Mouse (Mus musculus) frontal cortex, postnatal 10 days (tissue): Measurements from ENCODE around the gene Chrm3.
"Not testable (repeated sequence)": the region's sequence is repeated elsewhere in the genome, so short reads cannot be mapped to it uniquely, and the experiment has no call there.

Source experiments
- DNase-seq, 2 experiments: peaks; one replicate each; pipeline ENCODE4 v3.0.0; 2022; ENCODE audit warnings: low spot score in 2 of 2, mixed read lengths in 1 of 2

Gene Chrm3

GRCm38 (mm10) chr13:10360777-10361176 is at the start of gene Chrm3:
Gene Chrm3 (minus strand): TSS chr13:10360847.
- peak; percentile 26 to 58 for DNase-seq

GRCm38 (mm10) chr13:10394364-10394763 is 33.7 kb upstream of the Chrm3 start:
- no peak for DNase-seq

- DNase-seq, result not testable (repeated sequence)
Observed at GRCm38 (mm10) chr13:10375487-10375886, 14.8 kb upstream of the Chrm3 start.

GRCm38 (mm10) chr13:10360199-10360694 is 400 bp downstream of the Chrm3 start:
- DNase-seq, result peak in 1 of 2 experiments; percentile 21

- peak in 1 of 2 experiments; percentile 12 for DNase-seq
Observed at GRCm38 (mm10) chr13:10359516-10360198, 990 bp downstream of the Chrm3 start.

- no peak for DNase-seq
Observed at GRCm38 (mm10) chr13:10355796-10356195, 4.9 kb downstream of the Chrm3 start.

GRCm38 (mm10) chr13:10354885-10355575 is 5.6 kb downstream of the Chrm3 start:
- no peak for DNase-seq

- no peak for DNase-seq
Observed at GRCm38 (mm10) chr13:10352141-10352540, 8.5 kb downstream of the Chrm3 start.

- DNase-seq, result no peak
Observed at GRCm38 (mm10) chr13:10344362-10344761, 16.3 kb downstream of the Chrm3 start.

GRCm38 (mm10) chr13:10335558-10335957 is 25.1 kb downstream of the Chrm3 start:
- DNase-seq, result no peak

GRCm38 (mm10) chr13:10332762-10333161 is 27.9 kb downstream of the Chrm3 start:
- no peak for DNase-seq

- DNase-seq, result no peak
Observed at GRCm38 (mm10) chr13:10309811-10310210, 50.8 kb downstream of the Chrm3 start.

- no peak for DNase-seq
Observed at GRCm38 (mm10) chr13:10295160-10295559, 65.5 kb downstream of the Chrm3 start.

GRCm38 (mm10) chr13:10284331-10284730 is 76.3 kb downstream of the Chrm3 start:
- DNase-seq, result no peak

GRCm38 (mm10) chr13:10274907-10275306 is 85.7 kb downstream of the Chrm3 start:
- no peak for DNase-seq

- no peak for DNase-seq
Observed at GRCm38 (mm10) chr13:10263784-10264183, 96.9 kb downstream of the Chrm3 start.

- DNase-seq, result no peak
Observed at GRCm38 (mm10) chr13:10253049-10253448, 107.6 kb downstream of the Chrm3 start.

- DNase-seq, result no peak
Observed at GRCm38 (mm10) chr13:10251499-10252179, 109.0 kb downstream of the Chrm3 start.

GRCm38 (mm10) chr13:10244243-10244998 is 116.2 kb downstream of the Chrm3 start:
- DNase-seq, result no peak

GRCm38 (mm10) chr13:10240238-10240637 is 120.4 kb downstream of the Chrm3 start:
- no peak for DNase-seq

GRCm38 (mm10) chr13:10239825-10240224 is 120.8 kb downstream of the Chrm3 start:
- no peak for DNase-seq

- DNase-seq, result no peak
Observed at GRCm38 (mm10) chr13:10237616-10238015, 123.0 kb downstream of the Chrm3 start.
